Mouse (Mus musculus) heart, postnatal 36 days (tissue): ENCODE results near the gene Slc9a6. TPM values are rescaled to one million over a fixed set of nuclear protein-coding genes. Genes with fewer than 3 reads are reported as not detected.
A peak's percentile ranks its signal among the peaks of the same experiment; 100 is the strongest.

Experiments used
- DNase-seq, 2 experiments: peaks; one replicate each; pipeline ENCODE4 v3.0.0; 2021 to 2022
- intact Hi-C: fragments of 180-260 bp; cut with DNase I; formaldehyde crosslinking; loops from one replicate; pipeline ENCODE4 v1.15.1; 2025
- total RNA-seq, 2 experiments: library from RNA; stranded (reverse); gene quantifications; 2 replicates each; pipeline ENCODE4 v1.2.3; 2021

The Slc9a6 gene
- total RNA-seq, 2 experiments from 2014 or later, result 19.9 to 23.1 TPM

GRCm38 (mm10) chrX:56663377-56663776, 53.8 kb downstream of the Slc9a6 start:
- DNase-seq, result no peak
- intact Hi-C loops, result no loop called here

- DNase-seq, result peak in 1 of 2 experiments; percentile 10
- intact Hi-C loops, result no loop called here
Measured at GRCm38 (mm10) chrX:56665226-56665973, 55.8 kb downstream of the Slc9a6 start.

DNA sequence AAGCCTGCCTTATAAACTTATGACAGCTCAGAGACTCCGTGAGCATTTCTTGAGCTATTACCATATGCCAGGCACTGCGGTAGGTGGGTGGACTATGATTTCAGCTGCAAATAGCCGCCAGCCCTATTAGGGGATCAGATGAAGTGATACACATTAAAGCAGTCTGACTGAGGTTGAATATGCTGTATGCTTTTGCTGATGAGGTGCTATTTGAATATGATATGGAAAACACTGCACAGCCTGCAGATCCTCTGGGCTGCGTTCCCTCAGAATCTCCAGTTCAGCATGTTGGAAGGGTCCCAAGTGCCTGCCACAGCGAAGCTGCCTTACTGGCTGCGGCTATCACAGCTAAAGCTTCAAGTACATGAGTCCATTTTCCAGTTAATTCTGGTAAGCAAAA, 57.7 kb downstream of the Slc9a6 start:
- DNase-seq, result peak; percentile 19 to 30
- intact Hi-C loops, result no loop called here

- intact Hi-C loops, result no loop called here
- no peak for DNase-seq
Measured at GRCm38 (mm10) chrX:56668051-56668450, 58.5 kb downstream of the Slc9a6 start.

DNA sequence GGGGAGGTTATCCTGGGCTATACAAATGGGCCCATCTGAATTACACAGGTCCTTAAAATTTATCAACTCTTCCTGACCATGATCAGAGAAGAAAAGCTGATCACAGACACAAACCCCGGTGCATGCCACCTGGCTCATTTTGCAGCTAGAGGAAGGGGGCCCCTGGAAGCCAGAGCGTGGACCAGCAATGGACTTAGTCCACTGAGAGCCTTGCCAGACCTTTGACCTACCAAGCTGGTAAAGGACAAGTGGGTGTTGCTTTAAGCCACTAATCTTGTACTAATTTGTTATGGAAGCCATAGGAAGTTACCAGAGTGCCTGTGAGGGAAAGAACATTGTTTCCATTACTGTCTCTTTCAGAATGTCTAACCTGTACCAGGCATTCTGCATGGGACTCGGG, 58.9 kb downstream of the Slc9a6 start:
- no peak for DNase-seq
- intact Hi-C loops, result no loop called here

DNA sequence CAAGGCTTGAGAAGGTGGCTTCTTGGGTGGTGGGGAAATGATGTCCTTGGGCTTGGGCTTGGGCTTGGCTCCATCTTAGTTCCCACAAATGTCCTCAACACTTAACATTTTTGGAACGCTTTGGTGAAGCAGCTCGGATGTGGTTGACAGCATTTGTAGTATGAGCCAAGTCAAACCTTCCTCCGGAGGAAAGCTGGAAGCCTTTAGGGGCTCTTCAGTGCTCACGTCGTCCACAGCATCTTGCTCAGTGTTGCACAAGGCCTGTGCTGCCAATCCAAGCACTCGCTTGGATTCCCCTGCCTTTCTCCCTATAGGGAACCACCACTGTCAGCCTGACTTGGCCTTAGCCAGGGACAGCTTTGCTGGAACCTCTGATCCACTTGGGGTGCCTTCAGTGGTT, 66.0 kb downstream of the Slc9a6 start:
- no peak for DNase-seq
- intact Hi-C loops, result no loop called here

DNA sequence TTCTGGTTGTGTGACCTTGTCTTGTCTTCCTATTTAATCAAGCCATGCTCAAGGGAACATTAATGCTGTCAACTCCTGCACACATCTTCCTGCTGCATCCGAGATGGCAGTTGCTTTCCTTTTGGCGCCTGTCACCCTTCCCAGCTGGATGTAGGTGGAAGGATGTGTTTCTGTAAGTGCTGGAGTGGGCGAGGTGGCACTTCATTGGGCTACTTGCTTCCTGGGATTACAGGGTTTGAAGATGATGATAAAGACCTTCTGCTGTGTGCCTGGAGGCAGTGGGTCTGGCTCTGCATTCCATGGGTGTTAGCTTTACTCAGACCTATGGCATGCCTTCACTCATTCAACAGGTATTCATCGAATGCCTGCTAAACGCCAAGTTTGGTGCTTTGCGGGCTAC, 68.2 kb downstream of the Slc9a6 start:
- DNase-seq, result no peak
- intact Hi-C loops, result no loop called here

GRCm38 (mm10) chrX:56679066-56679465, 69.5 kb downstream of the Slc9a6 start:
- DNase-seq, result no peak
- intact Hi-C loops, result no loop called here

DNA sequence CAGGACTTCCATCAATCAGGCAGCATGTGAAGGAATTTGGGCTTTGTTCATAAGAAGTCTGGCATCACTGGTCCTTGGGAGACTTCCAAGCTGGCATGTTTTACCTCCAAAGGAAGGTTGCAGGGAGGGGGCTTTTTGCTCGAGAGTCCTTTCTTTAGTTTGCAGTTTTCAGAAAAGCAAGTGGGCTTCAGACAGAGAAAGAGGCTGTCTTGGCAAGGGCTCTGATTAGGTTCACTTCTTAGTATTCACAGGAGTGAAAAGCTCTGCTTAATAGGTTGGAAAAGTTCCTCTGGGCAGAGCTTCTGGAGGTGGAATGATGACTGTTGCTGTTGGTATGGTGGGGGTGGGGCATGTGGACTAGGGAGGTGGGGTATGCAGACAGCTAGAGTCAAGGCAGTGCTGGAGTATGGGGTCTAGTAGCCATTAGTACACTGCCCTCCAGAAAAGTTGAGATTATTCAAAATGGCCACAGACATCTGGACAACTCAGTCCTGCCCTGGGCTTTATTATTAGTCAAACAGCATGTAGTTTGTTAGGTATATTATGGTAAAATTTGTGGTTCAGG, 72.7 kb downstream of the Slc9a6 start:
- no peak for DNase-seq
- intact Hi-C loops, result loop anchor here (5.0 kb wide), 1 partner anchor 50 kb away; the partner anchor contains the start of gene Fhl1

GRCm38 (mm10) chrX:56683521-56683920, 74.0 kb downstream of the Slc9a6 start:
- DNase-seq, result peak in 1 of 2 experiments; percentile 8
- intact Hi-C loops, result loop anchor here (5.0 kb wide), 1 partner anchor 49 kb away; the partner anchor contains the start of gene Fhl1

- intact Hi-C loops, result no loop called here
- no peak for DNase-seq
Measured at GRCm38 (mm10) chrX:56692554-56692953, 83.0 kb downstream of the Slc9a6 start.

- no peak for DNase-seq
- intact Hi-C loops, result no loop called here
Measured at GRCm38 (mm10) chrX:56694539-56694938, 85.0 kb downstream of the Slc9a6 start.

GRCm38 (mm10) chrX:56697199-56697780, 87.7 kb downstream of the Slc9a6 start:
- intact Hi-C loops, result no loop called here
- no peak for DNase-seq

- DNase-seq, result no peak
- intact Hi-C loops, result no loop called here
Measured at GRCm38 (mm10) chrX:56697886-56698285, 88.3 kb downstream of the Slc9a6 start.

DNA sequence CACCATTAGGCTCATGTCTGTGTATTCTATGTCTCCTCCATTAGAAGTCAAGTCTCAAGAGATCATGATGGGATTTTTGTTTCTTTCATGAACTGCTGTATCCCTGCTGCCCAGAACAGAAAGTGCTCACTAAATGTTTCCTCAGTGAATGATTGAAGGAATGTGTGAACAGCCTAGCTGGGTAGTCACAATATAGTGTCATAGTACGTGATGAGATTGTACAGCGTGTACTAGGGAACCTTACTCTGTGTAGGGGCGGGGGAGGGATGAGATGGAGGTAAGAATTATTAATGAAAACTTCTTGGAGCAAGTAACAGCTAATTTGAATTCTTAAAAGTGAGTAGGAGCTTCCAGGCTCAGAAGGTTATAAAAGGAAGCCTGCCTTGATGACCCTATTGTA, 91.7 kb downstream of the Slc9a6 start:
- DNase-seq, result no peak
- intact Hi-C loops, result no loop called here

DNA sequence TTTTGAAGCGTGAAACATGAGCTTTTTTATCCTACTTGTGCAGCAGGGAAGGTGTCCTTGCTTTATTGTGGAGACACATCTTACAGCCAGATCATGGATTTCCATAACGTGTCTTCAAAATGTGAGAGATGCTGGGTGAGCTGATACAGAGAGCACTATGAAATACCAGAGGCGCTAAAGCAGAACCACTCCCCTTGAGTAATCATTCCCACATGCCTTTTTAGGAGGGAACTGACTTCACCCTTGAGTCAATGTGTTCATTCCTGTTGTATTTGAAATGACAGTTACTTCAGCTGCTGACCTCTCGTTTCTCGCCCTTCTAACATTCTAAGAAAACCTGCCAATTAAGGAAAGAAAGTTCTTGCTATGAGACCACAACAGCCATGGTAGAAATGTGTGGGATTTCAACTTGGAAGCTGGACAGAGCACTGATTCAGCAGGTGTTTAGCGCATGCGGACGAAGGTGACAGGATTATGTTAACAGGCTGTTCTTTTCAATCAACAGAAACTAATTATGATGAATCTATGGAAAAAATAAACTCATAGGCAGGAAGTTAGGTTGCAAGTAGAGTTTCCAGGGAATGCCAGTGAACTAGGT, 94.5 kb downstream of the Slc9a6 start:
- no peak for DNase-seq
- intact Hi-C loops, result no loop called here

DNA sequence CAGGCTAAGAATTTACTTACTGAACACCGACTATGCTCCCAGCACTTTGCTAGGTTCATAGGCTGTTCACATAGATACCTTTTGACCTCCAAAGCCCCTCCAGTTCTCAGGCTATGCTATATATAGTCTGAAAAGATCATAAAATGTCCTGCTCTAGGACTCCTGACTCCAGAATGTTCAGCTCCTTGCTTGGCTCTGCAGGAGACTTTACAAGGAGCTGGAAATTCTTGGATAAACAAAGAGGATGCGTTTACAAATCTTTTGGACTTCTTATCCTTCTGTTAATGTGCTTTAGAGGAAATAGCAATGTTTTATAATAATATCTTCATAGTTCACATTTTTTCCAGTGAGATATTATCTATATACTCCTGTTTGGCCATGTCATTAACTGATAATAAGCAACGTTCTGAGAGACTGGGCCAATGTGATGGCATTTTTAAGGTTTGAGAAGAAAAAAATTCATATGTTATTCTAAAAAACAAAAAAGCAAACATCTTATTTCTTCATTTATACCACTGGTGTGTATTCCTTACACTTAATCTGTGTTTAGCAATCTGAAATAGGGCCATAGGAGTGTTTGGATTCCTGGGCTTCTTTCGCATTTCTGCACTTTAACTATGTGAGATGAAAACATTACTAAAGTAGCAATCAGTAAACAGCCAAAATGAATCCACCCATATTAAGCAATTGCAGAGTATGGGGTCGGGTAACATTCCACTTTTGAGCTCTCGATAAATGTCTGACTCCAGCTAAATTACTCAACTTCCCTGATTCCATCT, 99.2 kb downstream of the Slc9a6 start:
- intact Hi-C loops, result no loop called here

DNA sequence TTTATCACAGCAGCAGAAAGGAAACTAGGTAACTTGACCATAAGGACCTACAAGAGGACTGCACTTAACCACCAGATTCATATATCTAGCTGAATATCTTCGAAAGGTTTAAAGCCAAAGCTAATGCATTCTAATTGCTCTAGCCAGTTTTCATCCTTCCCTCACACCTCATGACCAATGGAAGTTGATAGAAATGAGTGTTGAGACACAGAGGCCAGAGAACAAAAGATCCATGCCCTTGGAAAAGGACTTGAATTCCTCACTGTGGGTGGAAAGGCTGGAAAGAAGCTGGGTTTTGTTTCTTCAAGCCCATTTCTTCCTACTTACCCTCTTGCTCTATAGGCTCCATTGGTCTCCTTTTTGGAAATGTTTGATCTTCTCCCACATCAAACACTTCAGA, 101.0 kb downstream of the Slc9a6 start:
- no peak for DNase-seq
- intact Hi-C loops, result no loop called here

More for the DNA sequence above, 99.2 kb downstream of the Slc9a6 start:
- DNase-seq, result no peak

- DNase-seq, result no peak
- intact Hi-C loops, result no loop called here
Measured at GRCm38 (mm10) chrX:56712666-56713065, 103.1 kb downstream of the Slc9a6 start.
